Mouse (Mus musculus): ENCODE data around the gene Togaram1.

Gene Togaram1

GRCm38 (mm10) chr12:65058203-65058602 lies 92.6 kb downstream of the Togaram1 start:
- no peak for DNase-seq

- no peak for DNase-seq
These were observed 95.5 kb downstream of the Togaram1 start for GRCm38 (mm10) chr12:65061082-65061481.

- no peak for DNase-seq
These were observed 99.6 kb downstream of the Togaram1 start for GRCm38 (mm10) chr12:65065241-65065640.

- DNase-seq: no peak
These were observed 100.6 kb downstream of the Togaram1 start for GRCm38 (mm10) chr12:65066234-65066633.

GRCm38 (mm10) chr12:65068409-65068808 lies 102.8 kb downstream of the Togaram1 start:
- no peak for DNase-seq

Measured in layer of hippocampus, adult 9-11 months (tissue).